Mouse (Mus musculus): ENCODE measurements around the gene Gtdc1. TPM values are rescaled to one million over a fixed set of nuclear protein-coding genes. Genes with fewer than 3 reads are reported as not detected.

The Gtdc1 gene
- total RNA-seq, 2 experiments from 2014 or later = 87.1 TPM

DNA sequence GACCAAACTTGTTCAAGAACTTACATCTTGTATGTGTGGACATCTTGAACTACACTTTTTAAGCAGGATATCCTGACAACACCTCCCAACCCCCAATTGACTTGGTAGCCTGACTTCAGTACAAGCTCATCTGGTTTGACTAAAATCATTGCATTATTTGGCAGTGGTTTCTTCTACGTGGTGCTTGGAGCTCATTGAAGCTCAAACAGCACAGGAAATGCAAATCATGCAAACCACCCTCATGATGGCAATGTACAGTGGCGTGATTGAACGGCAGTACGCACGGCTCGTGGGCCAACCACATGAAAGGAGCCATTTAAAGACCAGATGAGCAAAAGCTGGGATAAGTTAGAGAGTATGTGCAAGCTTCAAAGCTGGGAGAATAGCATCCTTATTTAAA lies 123.0 kb downstream of the Gtdc1 start:
- intact Hi-C loops (cut with DNase I) = no loop called here
- DNase-seq (ENCODE audit: low spot score in 2 of 2) = no peak

DNA sequence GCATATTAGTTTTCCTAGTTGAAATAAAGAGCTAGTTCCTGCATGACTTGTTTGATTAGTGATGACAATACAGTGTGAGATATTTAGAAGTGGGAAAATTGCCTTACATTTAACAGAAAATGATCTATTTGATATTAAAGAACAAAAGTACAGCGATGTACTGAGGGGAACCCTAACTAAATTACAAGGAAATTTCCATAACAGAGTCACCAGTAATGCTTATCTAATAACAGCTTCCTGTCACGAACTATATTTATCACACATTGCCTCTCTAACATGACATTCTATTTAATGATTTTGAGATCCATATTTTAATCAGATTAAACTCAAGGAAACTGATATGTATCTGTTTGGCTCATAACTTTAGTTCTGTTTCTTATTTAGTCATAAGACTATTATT lies 126.1 kb downstream of the Gtdc1 start:
- intact Hi-C loops (cut with DNase I) = no loop called here
- DNase-seq (ENCODE audit: low spot score in 2 of 2) = no peak

DNA sequence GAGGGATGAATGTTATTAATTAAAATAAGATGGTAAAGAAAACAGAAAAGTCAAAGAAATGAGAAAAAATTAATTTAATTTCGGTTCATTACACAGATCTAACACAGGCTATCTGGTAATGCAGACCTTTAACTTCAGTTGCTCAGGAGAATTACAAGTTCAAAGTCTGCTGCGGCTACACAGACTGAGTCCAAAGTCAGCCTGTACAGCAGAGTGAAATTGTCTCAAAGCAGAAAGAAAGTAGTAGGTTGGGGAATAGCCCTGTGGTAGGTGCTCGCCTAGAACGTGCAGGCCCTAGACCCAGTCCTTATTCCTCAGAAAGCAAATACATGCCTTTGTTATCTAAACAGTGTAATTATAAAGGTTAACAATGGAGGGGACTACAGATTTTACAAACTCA lies 135.6 kb downstream of the Gtdc1 start:
- intact Hi-C loops (cut with DNase I) = no loop called here

DNA sequence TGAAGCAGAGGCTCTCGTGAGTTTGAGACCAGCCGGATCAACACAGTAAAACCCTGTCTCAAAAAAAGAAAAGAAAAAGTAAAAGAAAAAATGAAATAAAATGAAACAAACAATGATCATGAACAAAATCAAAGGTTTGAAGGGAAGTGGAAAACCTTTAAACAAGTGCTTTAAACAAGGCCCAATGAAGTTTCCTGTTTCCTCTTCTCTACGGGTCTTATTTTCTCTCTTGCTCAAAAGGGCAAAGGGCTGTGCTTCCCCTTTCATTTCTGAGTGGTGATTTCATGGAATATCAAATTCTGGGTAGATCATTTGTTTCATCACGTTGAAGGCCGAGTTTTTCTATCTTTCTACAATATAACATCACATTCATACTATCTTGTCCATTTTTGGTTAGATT lies 136.3 kb downstream of the Gtdc1 start:
- DNase-seq (ENCODE audit: low spot score in 2 of 2) = no peak
- intact Hi-C loops (cut with DNase I) = no loop called here

More for the DNA sequence above, 135.6 kb downstream of the Gtdc1 start:
- no peak for DNase-seq (ENCODE audit: low spot score in 2 of 2)

DNA sequence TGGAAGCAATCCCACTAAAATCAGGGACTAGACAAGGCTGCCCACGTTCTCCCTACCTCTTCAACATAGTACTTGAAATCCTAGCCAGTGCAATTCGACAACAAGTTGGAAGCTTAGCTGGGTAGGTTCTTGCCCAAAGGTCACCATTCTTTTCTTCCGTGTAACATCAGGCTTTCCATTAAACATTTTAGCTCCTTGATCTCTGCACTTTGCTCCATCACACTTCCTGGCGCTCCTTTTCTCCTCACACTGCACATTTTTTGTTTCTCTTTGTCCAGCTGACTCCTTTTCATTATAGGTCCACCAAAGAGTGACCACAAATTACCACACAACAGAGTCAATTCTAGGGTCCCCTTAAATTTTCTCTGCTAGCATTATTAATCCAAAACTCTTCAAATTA lies 144.7 kb downstream of the Gtdc1 start:
- intact Hi-C loops (cut with DNase I) = no loop called here
- DNase-seq (ENCODE audit: low spot score in 2 of 2) = no peak

DNA sequence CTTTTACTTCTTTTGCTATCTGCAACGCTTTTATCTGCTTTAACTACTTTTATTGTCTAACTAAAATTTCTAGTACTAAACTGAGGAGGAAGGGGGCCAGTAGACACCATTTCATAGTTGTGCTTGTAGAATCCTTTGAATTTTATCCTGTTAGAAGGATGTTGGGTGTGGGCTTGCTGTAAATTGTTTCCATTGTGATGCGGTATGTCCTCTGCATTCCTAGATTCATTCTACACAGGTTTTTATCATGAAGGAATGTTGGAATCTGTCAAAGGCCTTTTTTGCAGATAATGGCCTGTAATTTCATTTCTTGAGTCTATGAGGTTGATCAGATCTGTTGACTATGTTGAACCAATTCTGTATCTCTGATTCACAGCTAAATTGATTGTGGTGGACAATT lies 146.5 kb downstream of the Gtdc1 start:
- intact Hi-C loops (cut with DNase I) = no loop called here
- DNase-seq (ENCODE audit: low spot score in 2 of 2) = no peak

DNA sequence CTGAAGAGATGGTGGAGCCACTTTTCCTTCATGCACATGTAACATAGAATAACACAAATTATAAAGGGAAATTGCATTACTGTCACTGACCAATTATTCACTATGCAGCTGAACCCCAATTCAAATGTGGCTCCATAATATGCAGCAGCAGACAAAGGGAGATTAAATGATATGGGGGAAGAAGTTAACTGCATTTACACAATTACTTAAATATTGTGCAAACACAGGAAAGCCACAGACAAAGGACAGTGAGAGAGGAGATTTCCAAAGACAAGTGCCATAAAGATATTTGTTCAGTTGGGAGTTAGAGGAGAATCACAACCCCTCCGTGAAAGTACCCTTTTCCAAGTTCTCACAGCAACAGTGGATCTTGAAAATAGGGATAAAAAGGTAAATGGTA lies 163.6 kb downstream of the Gtdc1 start:
- intact Hi-C loops (cut with DNase I) = no loop called here
- no peak for DNase-seq (ENCODE audit: low spot score in 2 of 2)

DNA sequence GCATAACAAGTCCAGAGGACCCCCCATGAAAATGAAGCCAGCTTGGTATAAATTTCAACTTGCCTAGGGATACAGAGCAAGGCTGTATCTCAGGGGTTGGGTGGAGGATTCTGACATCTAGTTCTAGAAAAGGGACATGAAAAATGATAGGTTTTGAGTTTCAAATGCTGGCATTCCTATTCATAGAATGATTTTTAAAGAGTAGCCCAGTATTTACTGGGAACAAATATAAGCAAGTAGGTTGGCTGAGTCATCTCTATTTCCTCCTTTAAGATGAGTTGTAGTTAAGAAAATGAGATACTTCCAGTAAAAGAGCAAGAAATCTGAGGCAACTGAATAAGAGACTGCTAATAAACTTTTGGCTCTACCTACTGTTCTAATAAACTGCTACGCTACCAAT lies 190.8 kb downstream of the Gtdc1 start:
- no peak for DNase-seq (ENCODE audit: low spot score in 2 of 2)
- intact Hi-C loops (cut with DNase I) = no loop called here

DNA sequence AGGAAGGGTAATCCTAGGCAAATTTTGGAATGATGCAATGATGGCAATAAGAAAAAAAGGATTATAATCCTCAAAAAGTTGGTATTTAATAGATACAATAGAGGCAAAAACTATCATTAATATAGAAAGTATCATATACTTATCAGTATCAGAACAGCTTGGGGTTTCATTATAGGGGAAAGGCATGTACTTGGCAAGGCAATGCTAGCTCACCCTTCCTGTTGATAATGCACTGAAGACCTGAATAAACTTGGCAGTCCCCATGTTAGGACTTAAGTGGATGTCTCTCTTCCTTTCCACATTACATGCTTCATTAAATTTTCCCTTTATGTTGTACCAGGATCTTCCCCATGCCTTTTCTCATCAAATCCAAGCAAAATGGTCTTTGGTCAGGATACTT lies 206.0 kb downstream of the Gtdc1 start:
- intact Hi-C loops (cut with DNase I) = no loop called here
- no peak for DNase-seq (ENCODE audit: low spot score in 2 of 2)

DNA sequence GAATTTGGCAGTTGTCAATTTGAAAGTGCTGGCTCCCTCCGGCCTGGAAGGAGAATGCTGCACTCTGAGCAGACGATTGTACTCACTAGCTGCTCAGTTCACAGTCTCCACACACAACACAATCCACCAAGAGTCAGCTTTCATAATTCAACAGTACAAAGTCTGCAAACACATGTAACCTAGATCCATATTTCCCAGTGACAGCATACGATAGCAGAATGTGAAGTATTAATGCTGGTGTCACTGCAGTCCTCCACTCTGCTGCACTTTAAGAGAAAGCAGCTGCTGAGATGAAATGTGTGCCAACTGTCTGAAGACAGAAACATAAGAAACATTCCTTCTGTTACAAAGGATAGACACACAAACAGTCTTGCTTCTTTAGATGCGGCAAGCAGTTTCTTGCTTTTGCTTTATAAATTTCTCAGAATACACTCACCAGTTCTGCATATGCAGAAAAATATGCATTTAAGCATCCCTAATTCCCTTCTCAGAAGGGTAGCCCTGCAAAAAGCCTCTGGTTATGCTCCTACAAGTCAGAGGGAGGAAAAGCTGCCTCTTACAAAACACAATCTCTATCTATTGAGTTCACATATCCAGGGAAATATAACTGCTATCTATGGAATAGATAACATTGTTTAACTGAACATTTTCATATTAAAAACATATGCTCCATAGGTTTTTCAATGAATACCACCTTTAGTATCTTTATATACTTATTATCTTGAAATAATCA lies 221.4 kb downstream of the Gtdc1 start:
- intact Hi-C loops (cut with DNase I) = no loop called here
- peak; percentile 15 to 20 for DNase-seq (ENCODE audit: low spot score in 2 of 2)

DNA sequence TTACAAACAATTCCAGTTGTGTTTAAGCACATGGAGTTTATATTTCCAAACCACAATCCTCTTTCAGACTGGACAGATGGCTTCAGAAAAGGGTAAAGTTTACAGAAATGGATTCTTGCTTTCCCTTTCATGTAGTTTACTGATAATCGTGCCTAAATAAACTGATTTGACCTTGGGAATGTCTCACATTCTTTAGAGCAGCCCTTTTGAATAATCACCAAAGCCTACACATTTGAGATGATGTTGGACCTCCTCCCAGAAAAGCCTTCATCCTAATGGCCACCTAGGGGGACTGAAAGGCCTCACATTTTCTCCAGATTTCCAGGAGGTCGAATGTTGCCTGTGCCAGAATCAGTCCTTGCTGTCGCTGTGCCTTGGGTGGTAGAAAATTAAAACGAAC lies 227.2 kb downstream of the Gtdc1 start:
- intact Hi-C loops (cut with DNase I) = no loop called here
- DNase-seq (ENCODE audit: low spot score in 2 of 2) = no peak

DNA sequence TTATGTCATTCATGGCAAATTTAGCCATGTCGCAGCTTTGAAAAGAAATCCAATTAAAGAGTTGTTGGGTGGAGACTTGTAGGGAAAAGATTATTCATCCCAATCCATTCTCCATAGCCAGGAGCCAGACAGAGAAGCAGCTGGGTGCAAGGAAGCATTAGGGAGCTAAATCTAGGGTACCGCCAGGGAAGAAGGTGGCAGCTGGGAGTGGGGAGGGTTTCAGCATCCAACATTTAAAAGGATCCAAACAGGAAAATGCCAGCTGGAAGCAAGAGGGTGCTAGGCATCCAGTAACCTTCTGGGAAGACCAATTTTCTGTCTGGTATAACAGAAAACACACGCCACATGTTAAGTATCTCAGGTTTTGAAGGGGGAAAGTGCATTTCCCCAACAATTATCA lies 231.0 kb downstream of the Gtdc1 start:
- no peak for DNase-seq (ENCODE audit: low spot score in 2 of 2)
- intact Hi-C loops (cut with DNase I) = no loop called here

DNA sequence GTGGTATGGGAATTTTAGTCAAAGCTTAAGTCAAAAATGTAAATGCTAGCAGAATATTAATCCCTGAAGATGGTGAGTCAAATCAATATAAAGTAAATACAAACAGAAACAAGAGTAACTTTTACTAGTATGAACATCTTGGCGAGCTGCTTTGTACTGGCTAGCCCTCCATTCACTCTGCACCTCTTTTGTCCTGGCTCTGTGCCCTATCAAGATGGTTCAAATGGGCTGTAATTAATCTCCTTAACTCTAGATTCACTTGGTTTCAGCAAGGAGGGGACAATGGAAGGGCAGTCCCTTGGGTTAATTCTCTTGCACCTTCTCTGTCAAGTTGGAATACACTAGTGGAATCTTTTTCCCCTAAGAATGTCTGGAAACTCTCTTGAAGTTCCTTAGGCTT lies 233.6 kb downstream of the Gtdc1 start:
- intact Hi-C loops (cut with DNase I) = no loop called here
- DNase-seq (ENCODE audit: low spot score in 2 of 2) = no peak

DNA sequence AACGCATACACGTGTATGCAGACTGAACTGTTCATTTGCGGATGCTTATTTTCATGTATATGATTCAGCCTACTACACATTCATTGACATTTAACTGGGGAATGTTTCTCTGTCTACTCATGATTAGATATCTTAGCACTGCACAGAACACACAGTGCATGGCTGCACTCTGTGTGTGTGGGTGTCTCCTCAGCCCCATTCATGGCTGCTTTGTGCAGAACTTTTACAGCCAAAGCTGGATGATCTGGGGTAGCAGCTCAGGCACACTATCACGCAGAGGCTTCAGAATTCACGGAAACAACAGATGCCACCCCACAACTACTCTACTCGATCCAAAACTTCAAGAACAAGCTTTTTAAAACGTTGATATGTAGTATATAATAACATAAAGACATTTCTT lies 263.4 kb downstream of the Gtdc1 start:
- peak; percentile 19 to 24 for DNase-seq (ENCODE audit: low spot score in 2 of 2)
- intact Hi-C loops (cut with DNase I) = no loop called here

DNA sequence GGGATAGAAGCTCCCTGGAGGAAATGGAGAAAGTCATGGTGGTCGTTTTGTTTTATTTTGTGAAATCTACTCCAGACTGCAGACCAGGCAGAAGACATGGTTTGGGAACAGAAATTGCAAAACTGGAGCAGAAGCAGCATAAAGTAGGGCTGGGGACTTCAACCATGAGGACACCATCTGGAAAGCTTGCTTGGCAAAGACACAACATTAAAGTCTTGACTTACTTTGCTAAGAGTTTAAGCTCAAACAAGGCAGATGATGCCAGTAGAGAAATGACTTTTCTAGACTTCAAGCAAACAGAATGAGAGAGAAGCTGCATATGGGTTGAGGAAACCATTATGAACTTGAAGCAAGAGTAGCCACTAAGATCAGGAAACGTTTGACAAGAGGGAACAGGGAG lies 267.6 kb downstream of the Gtdc1 start:
- DNase-seq (ENCODE audit: low spot score in 2 of 2) = no peak
- intact Hi-C loops (cut with DNase I) = no loop called here

DNA sequence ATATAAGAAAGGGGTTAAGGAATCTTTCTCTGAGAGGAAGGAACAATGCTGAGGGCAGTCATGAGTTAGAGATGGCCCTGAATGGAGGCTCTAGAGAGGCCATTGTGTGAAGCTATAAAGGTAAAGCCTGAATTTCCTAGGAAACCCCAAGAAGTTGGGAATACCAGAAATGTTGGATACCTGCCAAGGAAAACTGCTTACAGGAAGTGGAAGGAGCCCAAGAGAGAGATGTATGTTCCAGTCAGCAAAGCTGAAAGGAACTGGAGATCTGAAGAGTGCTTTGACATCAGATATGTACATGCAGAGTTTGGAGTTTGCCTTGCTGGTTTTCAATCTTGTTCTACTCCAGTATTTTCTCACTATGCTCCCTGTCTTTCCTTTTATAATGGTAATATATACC lies 268.4 kb downstream of the Gtdc1 start:
- DNase-seq (ENCODE audit: low spot score in 2 of 2) = no peak
- intact Hi-C loops (cut with DNase I) = no loop called here

DNA sequence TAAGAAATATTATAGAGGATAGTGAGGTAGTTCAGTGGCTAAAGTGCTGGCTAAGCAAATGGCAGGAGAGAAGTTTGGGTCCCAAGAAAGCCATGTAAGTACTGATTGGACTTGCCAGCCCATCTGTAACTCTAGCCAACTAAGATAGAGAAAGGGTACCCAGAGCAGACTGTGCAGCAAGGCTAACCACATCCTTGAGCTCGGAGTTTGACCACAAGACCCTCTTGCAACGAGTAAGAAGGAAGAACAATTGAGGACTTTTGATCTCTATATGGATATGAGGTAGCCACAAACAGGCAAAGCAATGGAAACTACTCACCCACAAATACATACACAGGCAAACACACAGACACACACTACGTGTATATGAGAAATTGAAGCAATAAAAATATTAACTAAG lies 278.9 kb downstream of the Gtdc1 start:
- no peak for DNase-seq (ENCODE audit: low spot score in 2 of 2)
- intact Hi-C loops (cut with DNase I) = no loop called here

DNA sequence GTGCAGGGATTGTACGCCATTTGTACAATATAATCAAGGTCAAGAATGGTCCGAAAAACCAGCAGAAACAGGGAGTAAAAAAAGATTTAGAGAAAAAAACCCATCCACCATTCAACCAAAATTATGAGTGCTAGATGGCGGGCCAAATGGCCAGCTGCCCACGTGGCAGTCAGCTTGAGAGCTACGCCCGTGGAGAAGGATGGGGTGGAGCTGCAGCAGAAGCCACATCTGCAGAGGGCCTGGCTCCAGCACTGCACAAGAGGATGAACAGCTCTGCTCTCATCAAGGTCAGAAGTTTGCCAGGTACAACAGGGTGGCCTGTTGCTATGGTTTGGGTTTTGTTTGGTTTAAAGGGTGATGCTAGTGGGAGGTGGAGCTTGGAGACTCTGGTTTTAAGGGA lies 281.1 kb downstream of the Gtdc1 start:
- intact Hi-C loops (cut with DNase I) = no loop called here
- DNase-seq (ENCODE audit: low spot score in 2 of 2) = no peak

DNA sequence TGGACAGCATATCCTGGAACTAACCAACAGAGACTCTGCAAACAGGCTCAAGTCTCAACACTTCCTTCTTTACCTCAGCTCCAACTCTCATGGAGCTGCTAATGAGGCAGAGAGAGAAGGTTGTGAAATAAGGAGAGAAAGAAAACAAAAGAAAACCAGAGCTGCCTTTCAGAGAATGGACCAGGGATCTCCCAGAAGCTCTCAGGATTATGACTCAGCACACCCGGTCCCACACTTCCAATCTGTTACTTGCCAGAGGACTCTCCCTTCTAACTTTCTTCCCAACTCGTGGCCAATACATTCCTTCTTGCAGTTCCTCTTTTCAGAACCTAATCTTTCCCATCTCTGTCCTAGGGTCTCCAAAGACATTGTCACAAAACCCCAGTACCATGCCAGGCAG lies 288.1 kb downstream of the Gtdc1 start:
- DNase-seq (ENCODE audit: low spot score in 2 of 2) = no peak
- intact Hi-C loops (cut with DNase I) = no loop called here

DNA sequence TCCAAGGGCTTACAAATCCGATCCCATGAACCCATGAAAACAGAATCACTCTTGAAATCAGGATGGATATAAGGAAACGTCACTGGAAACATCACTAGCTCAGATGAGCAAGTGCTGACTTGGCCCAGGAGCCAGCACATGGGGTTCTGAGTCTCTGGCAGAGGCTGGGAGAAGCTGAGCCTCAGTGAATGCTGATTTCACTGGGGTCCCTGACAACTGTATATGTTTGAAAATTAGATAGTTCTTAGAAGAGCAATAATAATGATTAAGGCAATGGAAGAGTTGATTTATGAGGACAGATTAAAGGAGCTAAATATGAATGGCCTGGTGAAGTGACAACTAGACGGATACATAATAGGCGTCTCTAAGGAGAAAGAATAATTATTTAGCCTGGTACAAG lies 289.3 kb downstream of the Gtdc1 start:
- DNase-seq (ENCODE audit: low spot score in 2 of 2) = no peak
- intact Hi-C loops (cut with DNase I) = no loop called here

DNA sequence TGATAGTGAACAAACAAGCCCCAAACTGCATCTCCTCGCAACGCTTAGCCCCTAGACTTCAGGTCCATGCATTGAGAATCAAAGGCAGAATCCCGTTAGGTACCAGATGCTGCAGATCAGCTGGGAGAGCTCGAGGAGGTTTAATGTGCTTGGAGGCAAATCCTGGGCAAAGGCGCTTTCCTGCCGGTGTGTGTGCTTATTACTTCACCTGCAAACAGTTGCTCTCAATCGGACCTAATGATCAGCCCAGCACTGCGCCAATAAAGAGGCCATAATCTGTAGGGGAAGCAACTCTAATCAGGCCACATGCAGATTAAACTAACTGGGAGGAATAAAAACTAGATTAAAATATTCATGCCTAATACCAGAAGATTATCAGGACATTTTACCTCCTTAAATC lies 293.5 kb downstream of the Gtdc1 start:
- intact Hi-C loops (cut with DNase I) = no loop called here
- no peak for DNase-seq (ENCODE audit: low spot score in 2 of 2)

DNA sequence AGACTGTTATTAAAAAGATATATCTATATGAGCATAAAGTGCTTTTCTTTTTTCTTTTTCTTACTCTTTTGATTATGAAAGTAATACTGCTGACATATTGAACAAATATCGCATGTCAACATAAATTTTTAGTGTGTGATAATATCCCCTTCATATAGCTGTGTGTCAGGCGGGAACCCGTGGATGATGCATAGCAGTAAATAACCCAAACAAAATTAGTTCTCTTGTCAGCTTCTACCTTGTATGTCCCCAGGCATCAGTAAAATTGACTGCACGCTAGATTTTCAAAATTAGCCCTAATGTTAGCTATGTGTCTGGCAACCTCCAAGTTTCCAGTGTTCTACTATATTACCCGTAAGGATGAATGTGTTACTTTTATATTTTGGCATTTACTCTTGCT lies 294.4 kb downstream of the Gtdc1 start:
- no peak for DNase-seq (ENCODE audit: low spot score in 2 of 2)

More for the DNA sequence above, 294.4 kb downstream of the Gtdc1 start:
- intact Hi-C loops (cut with DNase I) = no loop called here
